Mouse (Mus musculus): ENCODE data around the gene Adcyap1r1. TPM values are rescaled to one million over a fixed set of nuclear protein-coding genes. Genes with fewer than 3 reads are reported as not detected.

Adcyap1r1 gene
- polyA plus RNA-seq, 1 experiment from 2014 or later: 3.9 TPM

DNA sequence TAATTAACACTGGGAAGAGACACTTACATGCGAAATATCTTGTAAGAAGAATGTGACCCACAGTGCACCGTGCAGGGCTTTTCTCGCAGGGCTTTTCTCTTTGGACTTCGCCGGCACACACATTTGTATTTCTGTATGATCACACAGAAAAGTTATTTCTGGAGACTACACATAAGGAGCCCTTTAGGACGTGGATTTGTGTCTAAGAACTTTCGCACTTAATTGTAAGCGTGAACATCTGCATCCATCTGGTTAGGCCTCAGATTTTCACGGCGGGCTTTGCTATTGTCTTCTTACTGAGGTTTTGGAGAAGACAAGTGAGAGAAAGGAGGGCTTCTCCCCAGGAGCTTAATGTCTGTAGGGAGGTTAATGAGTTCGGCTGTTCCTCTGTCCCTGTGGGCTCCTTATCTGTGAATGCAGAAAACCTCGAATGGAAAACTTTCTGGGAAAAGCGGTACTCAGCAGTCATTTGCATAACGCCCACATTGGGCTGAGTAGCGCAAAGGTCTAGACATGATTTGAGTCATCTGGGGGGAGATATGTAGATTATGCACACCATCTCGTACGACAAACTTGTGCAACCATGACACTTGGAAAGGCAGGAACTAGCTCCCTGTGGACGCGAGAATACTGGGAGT is 60.4 kb downstream of the Adcyap1r1 start:
- Histone ChIP-seq H3K9me3 (peaks cover 2% of the 10 kb centered on the region; the same call in 1 of the 2 replicates), H3K27me3 (ENCODE audit: poor library complexity, severe bottlenecking) (no peaks in the 10 kb centered on the region), H3K4me3 (no peak overlapping the region), H3K36me3 (replicated peaks) (no peaks in the 10 kb centered on the region), H3K27ac (no peak overlapping the region), H3K4me1 (peaks cover 7% of the 10 kb centered on the region)
- WGBS: 40% methylated on average over 19 of the region's 19 CpGs
- DNase-seq (ENCODE audit: extremely low spot score, low spot score): no peak

DNA sequence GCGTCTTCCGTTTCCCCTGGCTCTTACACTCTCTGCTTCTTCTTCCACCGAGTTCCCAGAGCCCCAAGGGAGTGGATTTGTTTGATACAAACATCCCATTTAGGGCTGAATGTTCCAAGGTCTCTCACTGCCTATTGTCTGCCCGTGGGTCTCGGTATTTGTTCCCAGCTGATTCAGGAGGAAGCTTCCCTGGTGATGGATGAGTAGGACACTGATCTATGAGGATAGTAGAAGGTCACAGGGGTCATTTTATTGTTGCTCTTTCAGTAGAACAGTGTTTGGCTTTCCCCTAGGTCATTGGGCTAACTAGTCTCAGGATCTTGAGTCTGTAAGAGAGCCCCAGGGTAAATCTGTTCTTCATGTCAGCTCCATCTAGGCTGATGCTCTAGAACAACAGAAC is 61.7 kb downstream of the Adcyap1r1 start:
- WGBS: 66% methylated on average over 5 of the region's 5 CpGs
- Histone ChIP-seq H3K27ac (no peak overlapping the region), H3K4me1 (peaks cover 7% of the 10 kb centered on the region), H3K36me3 (replicated peaks) (no peaks in the 10 kb centered on the region), H3K27me3 (ENCODE audit: poor library complexity, severe bottlenecking) (no peaks in the 10 kb centered on the region), H3K9me3 (peaks cover 2% of the 10 kb centered on the region; the same call in 1 of the 2 replicates), H3K4me3 (no peak overlapping the region)
- no peak for DNase-seq (ENCODE audit: extremely low spot score, low spot score)

DNA sequence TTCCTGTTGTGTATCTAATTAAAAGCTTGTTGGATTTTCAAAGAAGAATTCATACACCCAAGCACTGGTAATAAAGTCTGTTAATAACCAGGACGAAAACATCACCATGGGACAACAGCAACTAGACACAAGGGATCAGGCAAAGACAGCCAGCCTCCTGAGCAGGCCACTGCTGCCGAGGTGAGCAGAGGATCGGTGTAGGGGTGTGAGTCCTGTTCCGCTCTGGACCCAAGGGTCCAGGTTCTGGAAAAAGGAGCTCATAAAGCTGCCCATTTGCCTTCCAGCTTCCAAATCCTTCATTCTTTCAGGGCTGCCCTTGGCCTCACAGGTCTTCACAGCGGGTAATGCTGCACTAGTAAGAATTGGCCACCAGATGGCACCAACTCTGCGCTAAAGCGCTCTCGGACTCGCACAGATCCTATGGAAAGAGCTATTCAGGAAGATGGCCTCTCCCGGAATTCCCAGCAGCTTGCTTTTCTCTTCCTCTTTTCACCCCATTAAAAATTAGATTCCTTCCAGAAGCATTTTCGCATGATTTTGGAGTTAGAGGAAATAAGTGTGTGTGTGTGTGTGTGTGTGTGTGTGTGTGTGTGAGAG is 67.9 kb downstream of the Adcyap1r1 start:
- H3K4me3 ChIP-seq: peak overlapping the region; percentile 36
- DNase-seq (ENCODE audit: extremely low spot score, low spot score): peak; percentile 86

DNA sequence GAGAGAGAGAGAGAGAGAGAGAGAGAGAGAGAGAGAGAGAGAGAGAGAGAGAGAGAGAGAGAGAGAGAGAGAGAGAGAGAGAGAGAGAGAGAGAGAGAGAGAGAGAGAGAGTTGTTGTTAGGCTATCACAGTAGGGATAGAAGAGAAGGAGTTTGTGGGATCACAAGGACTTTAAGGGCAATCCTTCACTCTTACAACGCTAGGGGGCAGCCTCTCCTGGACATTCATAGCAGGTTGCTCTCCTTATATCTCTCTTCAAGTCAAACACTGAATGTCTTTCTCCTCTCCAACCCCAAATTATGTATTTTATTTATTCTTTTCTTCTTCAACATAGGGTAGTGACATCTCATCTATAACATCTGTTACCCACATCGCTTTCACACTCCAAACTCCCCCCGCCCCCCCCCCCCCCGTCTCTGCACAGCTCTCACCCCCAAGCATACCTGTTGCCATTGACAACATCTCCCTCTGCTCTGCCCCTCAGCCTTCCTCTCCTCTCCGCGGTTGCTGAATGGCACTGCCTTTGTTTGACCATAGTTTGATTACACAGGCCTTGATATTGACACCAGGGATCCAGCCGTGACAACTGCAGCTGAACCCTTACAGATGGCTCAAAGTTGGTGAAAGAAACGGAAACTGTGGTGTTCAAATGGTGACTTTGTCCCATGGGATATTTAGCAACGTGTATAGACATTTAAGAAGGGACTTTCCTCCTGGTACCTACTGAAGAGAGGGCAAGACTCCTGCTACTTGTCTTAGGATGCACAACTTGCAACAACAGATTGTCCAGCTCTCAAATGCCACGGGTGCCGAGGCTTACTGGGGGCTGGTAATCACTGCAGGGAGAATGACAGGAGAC is 68.7 kb downstream of the Adcyap1r1 start:
- WGBS: 53% methylated on average over 10 of the region's 11 CpGs
- H3K4me3 ChIP-seq: peak overlapping the region; percentile 36
- peaks cover 8% of the 10 kb centered on the region for H3K4me1 ChIP-seq
- H3K9me3 ChIP-seq: no peaks in the 10 kb centered on the region
- H3K27ac ChIP-seq: peak overlapping the region; percentile 73
- DNase-seq (ENCODE audit: extremely low spot score, low spot score): peak; percentile 39
- H3K36me3 ChIP-seq (replicated peaks): no peaks in the 10 kb centered on the region
- H3K27me3 ChIP-seq (ENCODE audit: poor library complexity, severe bottlenecking): no peaks in the 10 kb centered on the region

More for the DNA sequence above, 67.9 kb downstream of the Adcyap1r1 start:
- Histone ChIP-seq H3K9me3 (peaks cover 2% of the 10 kb centered on the region; the same call in 1 of the 2 replicates), H3K27ac (peak overlapping the region; percentile 73), H3K27me3 (ENCODE audit: poor library complexity, severe bottlenecking) (no peaks in the 10 kb centered on the region), H3K4me1 (peaks cover 8% of the 10 kb centered on the region), H3K36me3 (replicated peaks) (no peaks in the 10 kb centered on the region)
- WGBS: 16% methylated on average over 11 of the region's 11 CpGs

DNA sequence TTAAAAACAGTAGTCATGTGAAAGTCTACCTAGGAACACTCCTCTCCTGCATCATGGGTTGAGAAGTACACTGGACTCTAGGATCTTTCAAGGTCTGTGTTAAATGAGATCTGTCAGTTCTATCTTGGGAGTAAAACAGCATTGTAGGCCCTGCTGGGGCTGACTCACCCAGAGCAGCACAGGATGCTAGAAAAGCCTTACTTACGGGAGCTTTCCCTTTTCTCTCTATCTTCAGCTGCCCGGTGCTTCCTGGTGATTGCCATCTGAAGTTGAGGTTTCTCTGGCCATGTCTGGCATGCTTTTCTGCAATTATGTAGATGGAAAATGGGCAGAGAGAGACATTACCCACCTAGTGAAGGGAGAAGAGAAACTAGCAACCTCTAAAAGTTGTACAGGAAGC is 84.7 kb downstream of the Adcyap1r1 start:
- no peaks in the 10 kb centered on the region for H3K9me3 ChIP-seq
- no peaks in the 10 kb centered on the region for H3K4me1 ChIP-seq
- H3K27ac ChIP-seq: no peak overlapping the region
- WGBS: 82% methylated on average over 2 of the region's 2 CpGs
- no peaks in the 10 kb centered on the region for H3K36me3 ChIP-seq (replicated peaks)
- no peaks in the 10 kb centered on the region for H3K27me3 ChIP-seq (ENCODE audit: poor library complexity, severe bottlenecking)
- no peak for DNase-seq (ENCODE audit: extremely low spot score, low spot score)
- H3K4me3 ChIP-seq: no peak overlapping the region

DNA sequence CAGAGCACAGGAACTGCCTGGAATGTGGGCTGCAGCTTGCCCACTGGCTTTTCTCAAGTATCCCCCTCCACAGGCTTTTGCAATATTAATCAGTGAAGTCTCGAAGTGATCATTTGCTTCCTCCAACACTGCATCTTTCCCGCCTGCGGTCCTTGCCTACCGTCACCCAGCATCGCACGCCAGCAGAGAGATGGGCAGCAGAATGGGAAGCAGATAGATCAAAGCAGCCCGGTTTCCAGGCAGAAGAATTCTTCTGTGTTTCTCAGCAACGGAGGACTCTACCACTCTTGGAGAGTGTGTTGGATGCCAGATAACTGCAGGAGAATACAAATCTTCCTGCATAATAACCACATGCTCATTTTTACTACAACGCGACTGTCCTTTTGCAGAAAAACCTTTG is 87.4 kb downstream of the Adcyap1r1 start:
- Histone ChIP-seq H3K27me3 (ENCODE audit: poor library complexity, severe bottlenecking) (no peaks in the 10 kb centered on the region), H3K4me1 (no peaks in the 10 kb centered on the region), H3K36me3 (replicated peaks) (no peaks in the 10 kb centered on the region), H3K9me3 (no peaks in the 10 kb centered on the region), H3K4me3 (no peak overlapping the region), H3K27ac (no peak overlapping the region)
- 82% methylated on average over 10 of the region's 10 CpGs for WGBS
- DNase-seq (ENCODE audit: extremely low spot score, low spot score): no peak

DNA sequence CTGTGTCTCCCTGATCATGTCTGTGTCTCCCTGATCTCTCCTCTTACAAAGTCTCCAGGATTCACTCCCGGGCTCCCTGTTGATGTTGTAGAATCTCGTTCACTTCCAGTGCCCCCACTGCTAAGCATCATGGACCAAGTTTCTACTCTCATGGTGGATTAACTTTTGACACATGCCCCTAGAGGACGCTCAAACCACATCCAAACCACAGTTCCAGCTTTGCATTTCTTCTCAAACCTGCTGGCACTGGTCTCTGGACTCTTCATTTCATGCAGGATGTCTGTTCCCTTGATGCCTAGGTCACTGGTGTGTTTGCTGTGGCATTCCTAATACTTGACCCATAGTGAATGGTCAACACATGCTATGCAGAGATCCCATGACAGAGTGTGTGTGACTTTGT is 90.6 kb downstream of the Adcyap1r1 start:
- Histone ChIP-seq H3K4me1 (no peaks in the 10 kb centered on the region), H3K27me3 (ENCODE audit: poor library complexity, severe bottlenecking) (no peaks in the 10 kb centered on the region), H3K4me3 (no peak overlapping the region), H3K27ac (no peak overlapping the region), H3K9me3 (no peaks in the 10 kb centered on the region), H3K36me3 (replicated peaks) (no peaks in the 10 kb centered on the region)
- no peak for DNase-seq (ENCODE audit: extremely low spot score, low spot score)
- 48% methylated on average over 3 of the region's 3 CpGs for WGBS

DNA sequence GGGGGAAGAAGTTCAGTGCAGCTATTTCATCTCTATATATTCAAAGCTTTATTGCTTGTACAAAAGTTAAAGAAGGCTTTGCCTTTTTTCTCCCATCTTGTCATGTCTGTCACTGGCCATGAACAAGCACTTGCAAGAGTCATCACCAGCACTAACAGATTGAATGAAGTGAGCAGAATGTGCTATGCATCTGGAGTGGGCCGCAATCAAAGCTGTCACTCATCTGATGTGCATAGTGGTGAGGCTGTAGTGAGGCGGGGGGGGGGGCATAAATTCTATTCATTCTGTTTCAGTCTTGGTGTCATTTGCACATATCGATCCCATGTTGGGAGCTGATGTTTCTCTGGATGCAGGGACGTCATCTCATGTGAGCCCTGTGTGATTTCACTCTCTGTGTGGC is 91.6 kb downstream of the Adcyap1r1 start:
- Histone ChIP-seq H3K9me3 (no peaks in the 10 kb centered on the region), H3K4me1 (no peaks in the 10 kb centered on the region), H3K27me3 (ENCODE audit: poor library complexity, severe bottlenecking) (no peaks in the 10 kb centered on the region), H3K27ac (no peak overlapping the region), H3K36me3 (replicated peaks) (no peaks in the 10 kb centered on the region), H3K4me3 (no peak overlapping the region)
- no peak for DNase-seq (ENCODE audit: extremely low spot score, low spot score)
- 92% methylated on average over 4 of the region's 4 CpGs for WGBS

DNA sequence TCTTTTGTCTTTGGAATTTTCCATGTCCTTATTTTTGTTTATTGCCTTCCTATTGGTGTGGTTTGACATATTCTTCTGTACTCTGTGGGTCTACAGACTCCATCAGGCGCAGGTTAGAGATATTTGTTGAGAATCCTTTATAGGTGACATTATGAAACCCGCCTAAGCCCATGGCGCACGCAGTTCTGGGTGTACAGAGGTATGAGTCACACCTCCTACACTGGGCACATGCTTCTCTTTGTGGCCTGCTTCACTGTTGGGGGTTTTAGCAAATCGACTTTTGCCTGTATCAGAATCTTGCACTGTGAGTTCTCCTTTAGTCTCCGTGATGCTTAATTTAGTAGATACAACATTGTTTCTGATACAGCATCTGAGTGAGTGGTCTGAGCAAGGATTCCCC is 97.4 kb downstream of the Adcyap1r1 start:
- WGBS: 88% methylated on average over 6 of the region's 6 CpGs
- H3K27ac ChIP-seq: no peak overlapping the region
- no peak overlapping the region for H3K4me3 ChIP-seq
- H3K36me3 ChIP-seq (replicated peaks): no peaks in the 10 kb centered on the region
- no peak for DNase-seq (ENCODE audit: extremely low spot score, low spot score)
- no peaks in the 10 kb centered on the region for H3K27me3 ChIP-seq (ENCODE audit: poor library complexity, severe bottlenecking)
- no peaks in the 10 kb centered on the region for H3K4me1 ChIP-seq
- H3K9me3 ChIP-seq: no peaks in the 10 kb centered on the region

DNA sequence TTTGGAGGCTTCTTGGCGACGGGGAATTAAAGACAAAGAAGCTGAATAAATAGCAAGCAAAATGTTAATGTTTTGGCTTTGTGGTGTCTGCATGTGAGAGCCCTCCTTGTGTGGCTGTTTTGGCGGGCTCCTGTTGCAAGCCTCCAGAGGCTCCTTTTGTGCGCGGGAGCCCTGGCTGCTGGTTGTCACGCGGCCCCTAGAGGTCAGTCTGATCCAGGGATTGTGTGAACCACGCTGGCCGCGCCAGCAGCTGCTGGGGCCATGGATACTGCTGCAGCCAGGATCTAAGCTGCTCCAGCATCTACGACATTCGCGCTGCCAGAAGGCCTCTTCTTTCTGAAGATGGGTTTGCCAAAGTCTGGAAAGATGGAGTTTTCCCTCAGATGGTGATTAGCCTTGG is 99.1 kb downstream of the Adcyap1r1 start:
- H3K36me3 ChIP-seq (replicated peaks): no peaks in the 10 kb centered on the region
- WGBS: 43% methylated on average over 13 of the region's 13 CpGs
- H3K4me3 ChIP-seq: no peak overlapping the region
- H3K9me3 ChIP-seq: no peaks in the 10 kb centered on the region
- no peaks in the 10 kb centered on the region for H3K27me3 ChIP-seq (ENCODE audit: poor library complexity, severe bottlenecking)
- H3K4me1 ChIP-seq: no peaks in the 10 kb centered on the region
- DNase-seq (ENCODE audit: extremely low spot score, low spot score): peak; percentile 56
- H3K27ac ChIP-seq: no peak overlapping the region

Data from forebrain, embryonic 10.5 days (tissue).